Mouse (Mus musculus) small intestine, adult 2 months (tissue): ENCODE measurements around the gene Dock6.
"Not testable (repeated sequence)": the region's sequence is repeated elsewhere in the genome, so short reads cannot be mapped to it uniquely, and the experiment has no call there.

Experiments used
- CTCF ChIP-seq: fragments of 200-500 bp; IDR thresholded peaks from 2 replicates; pipeline ENCODE4 v1.5.1; 2012; ENCODE audit warnings: low read depth, mild to moderate bottlenecking, control low read depth, inconsistent platforms, low read length, moderate library complexity, mixed read lengths; ENCODE audit not compliant: insufficient replicate concordance, insufficient read length; ENCODE audit errors: extremely low read depth
- POLR2A ChIP-seq: fragments of 200-500 bp; IDR thresholded peaks from 2 replicates; pipeline ENCODE4 v1.6.1; 2012; ENCODE audit warnings: low read depth, mild to moderate bottlenecking, control low read depth, inconsistent platforms, low read length, moderate library complexity

DNA sequence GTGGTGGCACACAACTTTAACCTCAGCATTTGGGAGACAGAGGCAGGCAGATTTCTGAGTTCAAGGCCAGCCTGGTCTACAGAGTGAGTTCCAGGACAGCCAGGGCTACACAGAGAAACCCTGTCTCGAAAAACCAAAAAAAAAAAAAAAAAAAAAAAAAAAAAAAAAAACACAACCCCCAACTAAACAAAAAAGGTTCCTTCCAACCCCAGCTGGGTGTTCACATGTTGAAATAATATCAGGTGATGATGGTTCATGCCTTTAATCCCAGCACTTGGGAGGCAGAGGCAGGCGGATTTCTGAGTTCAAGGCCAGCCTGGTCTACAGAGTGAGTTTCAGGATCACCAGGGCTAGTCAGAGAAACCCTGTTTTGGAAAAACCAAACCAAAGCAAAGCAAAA lies 66.1 kb downstream of the Dock6 start:
- not testable (repeated sequence) for TF ChIP-seq CTCF, POLR2A
